Mouse (Mus musculus): ENCODE measurements around the gene Parp11.

DNA sequence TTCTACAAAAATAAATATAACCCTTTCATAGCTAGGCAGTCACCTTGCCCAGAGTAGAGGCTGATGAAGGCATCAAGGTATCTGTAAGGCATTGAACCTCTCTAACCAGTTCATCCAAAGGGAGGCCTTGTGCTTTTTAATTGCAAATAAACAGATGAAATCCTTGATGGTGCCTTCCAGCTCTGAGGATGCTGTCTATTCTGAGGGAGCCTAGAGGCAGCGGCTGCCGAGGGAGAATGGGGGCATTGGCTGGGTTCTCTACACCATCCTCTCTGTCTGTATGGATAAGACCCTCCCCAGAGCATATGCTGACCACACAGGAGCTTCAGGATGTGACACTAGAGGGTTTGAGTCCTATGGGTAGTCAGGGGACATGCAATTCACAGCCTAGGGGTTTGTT is 28.3 kb upstream of the Parp11 start:
- TF ChIP-seq CTCF (IDR thresholded peaks at IDR 0.05; ENCODE audit: low read depth) (no peak), EP300 (IDR thresholded peaks at IDR 0.05; ENCODE audit: low read depth) (no peak)

Data from liver, postnatal 0 days (tissue).